Mouse (Mus musculus) spleen, adult 2 months (tissue): ENCODE data around the gene Ddx55. TPM values are rescaled to one million over a fixed set of nuclear protein-coding genes. Genes with fewer than 3 reads are reported as not detected.
A peak's percentile ranks its signal among the peaks of the same experiment; 100 is the strongest.
"Not testable (repeated sequence)": the region's sequence is repeated elsewhere in the genome, so short reads cannot be mapped to it uniquely, and the experiment has no call there.

Source experiments
- DNase-seq, 2 experiments: peaks; one replicate each; pipeline versions ENCODE4 v3.0.0 to v3.0.0-alpha.2; 2012 to 2021; ENCODE audit warnings: low spot score in 2 of 2, low read depth in 1 of 2
- H3K27ac ChIP-seq: fragments of 200-500 bp; 2 replicates; pipeline ENCODE4 v1.5.1; 2012; ENCODE audit warnings: low read length, inconsistent platforms; ENCODE audit not compliant: insufficient read depth
- H3K27me3 ChIP-seq: fragments of 200-500 bp; 2 replicates; pipeline ENCODE4 v1.6.1; 2012; ENCODE audit warnings: mild to moderate bottlenecking, moderate library complexity, low read length, inconsistent platforms; ENCODE audit not compliant: control insufficient read depth, insufficient read depth
- H3K36me3 ChIP-seq: fragments of 200-500 bp; 2 replicates; pipeline ENCODE4 v1.6.1; 2012; ENCODE audit warnings: mild to moderate bottlenecking, low read length, inconsistent platforms; ENCODE audit not compliant: control insufficient read depth, insufficient read depth
- H3K4me1 ChIP-seq: fragments of 200-500 bp; 2 replicates; pipeline ENCODE4 v1.6.1; 2011; ENCODE audit warnings: inconsistent platforms; ENCODE audit not compliant: control insufficient read depth, insufficient read depth, insufficient read length
- H3K4me3 ChIP-seq: fragments of 200-500 bp; 2 replicates; pipeline ENCODE4 v1.5.1; 2011; ENCODE audit warnings: mild to moderate bottlenecking, inconsistent platforms; ENCODE audit not compliant: insufficient read depth, insufficient read length; ENCODE audit errors: extremely low read depth
- CTCF ChIP-seq: fragments of 200-500 bp; IDR thresholded peaks from 2 replicates; pipeline ENCODE4 v1.5.1; 2011; ENCODE audit warnings: mild to moderate bottlenecking, inconsistent platforms; ENCODE audit not compliant: insufficient read depth, insufficient read length, insufficient replicate concordance; ENCODE audit errors: extremely low read depth
- POLR2A ChIP-seq: fragments of 200-500 bp; IDR thresholded peaks from 2 replicates; pipeline ENCODE4 v1.6.1; 2011; ENCODE audit warnings: low read depth, low read length, inconsistent platforms
- WGBS: fragments of 180-500 bp; shearing (Covaris S2); methylation state at CpG from one replicate; pipeline ENCODE4 v1.1.7; 2018; 5-methylcytosine and 5-hydroxymethylcytosine counted together
- polyA plus RNA-seq: library from polyadenylated mRNA; depleted of rRNA; stranded (reverse); fragments of >200 nt; gene quantifications from 2 replicates; pipeline ENCODE4 v1.2.3, GENCODE M21; 2012

The Ddx55 gene
- polyA plus RNA-seq, 1 experiment = 19.1 TPM

DNA sequence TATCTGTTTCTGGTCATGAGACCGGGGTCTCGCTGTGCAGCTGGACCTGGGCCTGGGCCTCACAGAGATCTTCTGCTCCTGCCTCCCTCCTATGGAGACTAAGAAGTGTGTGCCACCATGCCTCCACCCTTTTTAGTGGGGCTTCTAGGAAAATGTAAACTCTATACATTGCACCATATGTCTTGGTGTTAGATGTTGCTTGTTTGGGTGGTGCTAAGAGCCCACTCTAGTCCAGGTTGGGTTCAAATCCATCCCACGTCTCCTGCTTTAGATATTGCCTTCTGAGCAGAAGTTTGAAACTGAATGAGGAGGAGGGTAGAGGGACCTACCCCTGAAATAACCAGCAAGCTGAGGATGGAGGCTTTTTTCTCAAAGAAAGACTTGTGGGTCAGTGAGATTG, 40.1 kb downstream of the Ddx55 start:
- no peak overlapping the region for H3K27ac ChIP-seq
- H3K4me1 ChIP-seq = no peaks in the 10 kb centered on the region
- WGBS = 96% methylated on average over 3 of the region's 3 CpGs
- H3K27me3 ChIP-seq = no peaks in the 10 kb centered on the region
- no peak overlapping the region for H3K4me3 ChIP-seq
- TF ChIP-seq CTCF (no peak), POLR2A (no peak)
- no peak for DNase-seq
- H3K36me3 ChIP-seq = peaks cover 26% of the 10 kb centered on the region

DNA sequence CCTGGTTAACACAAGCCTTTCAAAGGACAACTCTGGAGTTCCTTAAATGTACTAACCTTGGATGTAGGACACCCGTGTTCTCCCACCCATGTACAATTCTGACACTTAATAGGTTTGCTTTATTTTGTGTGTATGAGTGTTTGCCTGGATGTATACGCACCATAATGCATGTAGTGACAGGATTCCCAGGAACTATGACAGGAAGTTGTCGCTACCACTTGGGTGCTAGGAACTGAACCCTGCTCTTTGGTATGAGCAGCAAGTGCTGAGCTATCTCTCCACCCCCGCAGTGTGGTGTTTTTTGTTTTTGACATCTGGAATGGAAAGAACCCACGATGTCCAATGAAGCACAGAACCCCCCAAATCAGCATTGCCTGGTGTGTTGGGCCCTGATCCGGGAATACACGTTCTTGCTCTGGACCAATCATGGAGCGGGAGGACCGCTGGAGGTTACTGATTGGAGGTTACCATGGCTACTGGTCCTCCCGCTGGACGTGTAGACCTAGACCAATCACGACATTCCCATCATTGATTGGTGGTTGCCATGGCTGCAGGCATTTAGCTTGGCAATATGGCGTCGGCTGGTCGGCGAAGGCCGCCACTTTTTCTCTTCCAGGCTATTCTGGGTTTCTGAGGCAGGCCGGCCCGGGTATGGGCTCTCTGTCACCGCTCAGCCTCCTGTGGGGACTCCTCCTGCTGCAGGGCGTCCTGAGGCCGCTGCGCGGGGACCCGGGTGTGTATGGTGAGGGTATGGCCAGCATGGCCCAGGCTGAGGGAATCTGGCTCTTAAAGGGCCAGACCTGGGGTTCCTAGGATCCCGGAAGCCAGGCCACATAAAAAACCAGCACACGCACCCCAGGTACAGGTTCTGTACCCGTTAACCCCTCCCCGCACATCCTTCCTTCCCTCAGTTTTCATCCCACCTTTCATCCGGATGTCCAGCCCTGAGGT, 45.8 kb downstream of the Ddx55 start:
- TF ChIP-seq POLR2A (no peak), CTCF (no peak)
- DNase-seq = peak; percentile 67 to 71
- Histone ChIP-seq H3K4me1 (no peaks in the 10 kb centered on the region), H3K27ac (no peak overlapping the region), H3K36me3 (peaks cover 18% of the 10 kb centered on the region), H3K4me3 (peak overlapping the region; percentile 49), H3K27me3 (no peaks in the 10 kb centered on the region)
- 22% methylated on average over 30 of the region's 30 CpGs for WGBS

DNA sequence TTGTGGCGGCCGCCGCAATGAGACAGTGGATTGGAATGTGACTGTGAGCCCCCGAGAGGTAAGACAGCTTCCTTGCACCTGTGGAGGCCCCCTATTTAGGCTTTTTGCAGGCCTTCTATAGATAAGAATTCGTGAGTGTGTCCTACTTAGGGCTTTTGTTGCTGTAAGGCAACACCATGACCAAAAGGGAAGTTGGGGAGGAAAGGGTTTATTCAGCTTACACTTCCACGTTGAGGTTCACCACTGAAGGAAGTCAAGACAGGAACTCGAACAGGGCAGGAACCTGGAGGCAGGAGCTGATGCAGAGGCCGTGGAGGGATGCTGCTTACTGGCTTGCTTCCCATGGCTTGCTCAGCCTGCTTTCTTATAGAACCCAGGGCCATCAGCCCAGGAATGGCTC, 47.1 kb downstream of the Ddx55 start:
- 35% methylated on average over 8 of the region's 8 CpGs for WGBS
- not testable (repeated sequence) for H3K27me3 ChIP-seq, DNase-seq, H3K4me3 ChIP-seq, H3K27ac ChIP-seq, H3K36me3 ChIP-seq, H3K4me1 ChIP-seq

DNA sequence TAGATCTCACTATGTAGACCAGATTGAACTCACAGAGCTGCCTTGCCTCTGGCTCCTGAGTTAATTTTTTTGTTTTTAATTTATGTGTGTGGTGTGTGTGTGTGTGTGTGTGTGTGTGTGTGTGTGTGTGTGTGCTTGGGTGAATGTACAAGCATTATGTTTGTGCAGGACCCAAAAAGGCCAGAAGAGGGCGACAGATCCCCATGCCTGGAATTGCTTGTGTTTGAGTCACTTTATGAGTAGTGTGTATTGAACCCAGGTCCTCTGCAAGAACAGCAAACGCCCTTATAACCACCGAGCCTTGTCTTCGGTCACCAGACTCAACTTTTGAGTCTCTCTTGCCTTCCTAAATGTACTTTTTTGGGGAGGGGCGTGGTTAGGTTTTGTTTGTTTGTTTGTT, 49.7 kb downstream of the Ddx55 start:
- Histone ChIP-seq H3K4me3 (no peak overlapping the region), H3K27ac (no peak overlapping the region), H3K36me3 (no peaks in the 10 kb centered on the region), H3K27me3 (no peaks in the 10 kb centered on the region), H3K4me1 (no peaks in the 10 kb centered on the region)
- TF ChIP-seq CTCF (peak; percentile 42; the same call in 1 of the 2 replicates), POLR2A (no peak)
- peak in 1 of 2 experiments; percentile 22 for DNase-seq
- WGBS = 67% methylated on average over 5 of the region's 5 CpGs

DNA sequence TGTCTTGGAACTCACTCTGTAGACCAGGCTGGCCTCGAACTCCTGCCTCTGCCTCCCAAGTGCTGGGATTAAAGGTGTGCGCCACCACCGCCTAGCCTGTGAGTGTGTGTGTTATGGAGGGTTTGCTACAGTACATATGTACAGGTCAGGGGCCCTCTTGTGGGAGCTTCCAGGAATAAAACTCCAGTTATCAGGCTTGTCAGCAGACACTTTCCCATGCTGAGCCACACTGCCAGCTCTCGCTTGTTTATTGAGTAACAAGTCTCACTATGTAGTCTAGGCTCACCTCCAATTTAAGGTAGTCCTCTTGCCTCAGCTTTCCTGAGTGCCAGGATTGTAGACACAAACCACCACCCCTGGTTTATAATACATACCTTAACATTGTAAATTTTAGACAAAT, 51.6 kb downstream of the Ddx55 start:
- Histone ChIP-seq H3K36me3 (no peaks in the 10 kb centered on the region), H3K27me3 (no peaks in the 10 kb centered on the region), H3K27ac (no peak overlapping the region), H3K4me1 (no peaks in the 10 kb centered on the region), H3K4me3 (no peak overlapping the region)
- 90% methylated on average over 4 of the region's 4 CpGs for WGBS
- DNase-seq = no peak
- no peak for TF ChIP-seq CTCF
- no peak for TF ChIP-seq POLR2A

DNA sequence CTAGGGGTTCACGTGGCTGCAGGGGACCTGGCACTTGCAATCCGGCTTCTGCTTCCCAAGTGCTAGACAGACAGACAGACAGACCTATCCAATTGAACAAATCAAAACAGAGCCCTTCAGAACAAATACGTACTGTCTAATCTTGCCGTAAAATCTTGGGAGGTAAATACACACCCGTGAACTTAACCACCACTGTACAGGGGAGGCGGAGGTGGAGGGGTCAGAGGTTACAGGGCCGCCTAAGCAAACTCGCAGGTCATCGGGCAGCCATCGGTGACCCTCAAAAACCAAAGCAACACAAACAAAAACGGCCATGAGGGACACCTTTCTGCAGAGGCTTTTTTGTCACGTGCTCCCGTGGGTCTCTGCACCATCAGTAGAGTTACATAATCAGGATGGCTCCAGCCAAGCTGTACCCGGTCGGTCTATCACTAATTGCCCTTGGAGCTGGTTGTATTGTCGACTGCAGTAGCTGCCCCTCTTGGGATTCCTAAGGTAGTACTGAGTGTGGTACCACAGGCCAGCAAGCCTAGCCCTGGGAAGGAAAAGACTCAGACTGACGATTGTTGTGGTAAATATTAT, 52.5 kb downstream of the Ddx55 start:
- WGBS = 91% methylated on average over 17 of the region's 17 CpGs
- no peak overlapping the region for H3K27ac ChIP-seq
- no peak for DNase-seq

DNA sequence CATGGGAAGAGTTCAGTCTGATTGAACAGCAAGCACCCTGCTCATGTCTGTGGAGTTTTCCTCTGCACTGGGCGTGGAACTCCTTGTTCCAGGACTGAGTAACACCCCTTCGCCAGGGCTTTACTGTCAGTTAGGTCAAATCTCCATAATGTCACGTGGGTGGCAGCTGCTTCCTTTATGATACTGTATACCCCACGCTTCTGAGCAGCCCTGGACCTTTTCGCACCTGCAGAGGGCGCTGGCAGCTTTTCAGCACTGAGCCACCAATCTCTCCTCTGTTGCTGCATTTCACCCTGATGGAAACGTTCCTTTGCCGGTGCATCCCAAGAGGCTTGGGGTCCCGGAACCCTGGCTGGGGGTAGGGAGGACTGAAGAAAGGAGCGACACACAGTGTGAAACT, 58.3 kb downstream of the Ddx55 start:
- no peaks in the 10 kb centered on the region for H3K4me1 ChIP-seq
- no peak overlapping the region for H3K27ac ChIP-seq
- no peaks in the 10 kb centered on the region for H3K36me3 ChIP-seq
- H3K4me3 ChIP-seq = no peak overlapping the region
- DNase-seq = no peak
- WGBS = 67% methylated on average over 10 of the region's 10 CpGs
- no peaks in the 10 kb centered on the region for H3K27me3 ChIP-seq
- no peak; the same call in 1 of the 2 replicates for TF ChIP-seq CTCF
- no peak for TF ChIP-seq POLR2A

More for the DNA sequence above, 52.5 kb downstream of the Ddx55 start:
- Histone ChIP-seq H3K4me1 (no peaks in the 10 kb centered on the region), H3K4me3 (no peak overlapping the region), H3K36me3 (no peaks in the 10 kb centered on the region), H3K27me3 (no peaks in the 10 kb centered on the region)
- no peak for TF ChIP-seq CTCF
- no peak for TF ChIP-seq POLR2A
